Mouse (Mus musculus) forebrain, embryonic 14.5 days (tissue): Measurements from ENCODE around the gene Cmtm8. TPM values are rescaled to one million over a fixed set of nuclear protein-coding genes. Genes with fewer than 3 reads are reported as not detected.
A peak's percentile ranks its signal among the peaks of the same experiment; 100 is the strongest.

Experiments
- ATAC-seq: fragments of 200-750 bp; cut with Nextera tagmentation; 2 replicates; pipeline ENCODE4 v1.8.0; 2017; ENCODE audit warnings: mild to moderate bottlenecking, moderate library complexity
- DNase-seq: peaks from one replicate; pipeline ENCODE4 v3.0.0-alpha.2; 2015; ENCODE audit warnings: low spot score
- H3K27ac ChIP-seq: fragments of 300-500 bp; sonication (generic); 2 replicates; pipeline ENCODE4 v1.5.1; 2014; ENCODE audit warnings: low read depth, mild to moderate bottlenecking, control low read depth, low read length, moderate library complexity
- H3K27me3 ChIP-seq: fragments of 300-500 bp; sonication (generic); replicated peaks from 2 replicates; pipeline ENCODE4 v1.6.1; 2014; ENCODE audit warnings: low read length, control low read depth, mixed read lengths; ENCODE audit not compliant: control insufficient read depth, insufficient read depth
- H3K36me3 ChIP-seq: fragments of 300-500 bp; sonication (generic); 2 replicates; pipeline ENCODE4 v1.6.1; 2014; ENCODE audit warnings: low read length, control low read depth; ENCODE audit not compliant: control insufficient read depth, insufficient read depth
- H3K4me1 ChIP-seq: fragments of 300-500 bp; sonication (generic); 2 replicates; pipeline ENCODE4 v1.6.1; 2014; ENCODE audit warnings: antibody characterized with exemption, low read length, control low read depth; ENCODE audit not compliant: control insufficient read depth, insufficient read depth
- H3K4me2 ChIP-seq: fragments of 300-500 bp; sonication (generic); 2 replicates; pipeline ENCODE4 v1.6.1; 2014; ENCODE audit warnings: mild to moderate bottlenecking, control low read depth, low read length
- H3K4me3 ChIP-seq: fragments of 300-500 bp; sonication (generic); 2 replicates; pipeline ENCODE4 v1.5.1; 2014; ENCODE audit warnings: low read depth, low read length, control low read depth
- H3K9ac ChIP-seq: fragments of 300-500 bp; sonication (generic); 2 replicates; pipeline ENCODE4 v1.6.1; 2014; ENCODE audit warnings: mild to moderate bottlenecking, low read length, control low read depth, moderate library complexity
- H3K9me3 ChIP-seq: fragments of 300-500 bp; sonication (generic); replicated peaks from 2 replicates; pipeline ENCODE4 v1.6.1; 2016; ENCODE audit warnings: low read length, control low read depth, mixed read lengths; ENCODE audit not compliant: control insufficient read depth
- WGBS: fragments of 180-500 bp; shearing (Covaris S2); extraction: QIAGEN DNeasy Blood & Tissue Kit; methylation state at CpG from one replicate; pipeline ENCODE4 v1.1.7; 2014; 5-methylcytosine and 5-hydroxymethylcytosine counted together
- polyA plus RNA-seq: library from polyadenylated mRNA; unstranded; fragments of >200 nt; fragmentation: Nextera tagmentation; extraction: Ambion mirVana; gene quantifications from 2 replicates; pipeline ENCODE4 v1.2.1, GENCODE M21; 2014

The Cmtm8 gene
- polyA plus RNA-seq, 1 experiment from 2014 or later, result 8.7 TPM

GRCm38 (mm10) chr9:114775272-114775671 lies 68.7 kb downstream of the Cmtm8 start:
- Histone ChIP-seq H3K4me3 (no peak overlapping the region), H3K9ac (no peak overlapping the region), H3K27ac (no peak overlapping the region), H3K4me2 (no peak overlapping the region), H3K27me3 (no peaks in the 10 kb centered on the region), H3K4me1 (peaks cover 3% of the 10 kb centered on the region; the same call in 1 of the 2 replicates), H3K9me3 (no peaks in the 10 kb centered on the region), H3K36me3 (no peaks in the 10 kb centered on the region)
- WGBS, result 70% methylated on average over 4 of the region's 4 CpGs
- DNase-seq (no peak), ATAC-seq (peak; percentile 23; the same call in 1 of the 2 replicates)

- H3K9ac ChIP-seq, result no peak overlapping the region
- H3K4me2 ChIP-seq, result no peak overlapping the region
- no peaks in the 10 kb centered on the region for H3K9me3 ChIP-seq
- DNase-seq (no peak), ATAC-seq (no peak)
- H3K36me3 ChIP-seq, result no peaks in the 10 kb centered on the region
- H3K27ac ChIP-seq, result no peak overlapping the region
- no peak overlapping the region for H3K4me3 ChIP-seq
- WGBS, result 78% methylated on average over 6 of the region's 6 CpGs
- no peaks in the 10 kb centered on the region for H3K27me3 ChIP-seq
- no peaks in the 10 kb centered on the region for H3K4me1 ChIP-seq
Observed at GRCm38 (mm10) chr9:114774629-114775028, 69.3 kb downstream of the Cmtm8 start.

- H3K27me3 ChIP-seq, result no peaks in the 10 kb centered on the region
- DNase-seq, result no peak
- ATAC-seq, result no peak
- no peak overlapping the region for H3K4me2 ChIP-seq
- no peak overlapping the region for H3K4me3 ChIP-seq
- no peaks in the 10 kb centered on the region for H3K36me3 ChIP-seq
- no peak overlapping the region for H3K27ac ChIP-seq
- H3K4me1 ChIP-seq, result peaks cover 6% of the 10 kb centered on the region
- WGBS, result 88% methylated on average over 7 of the region's 7 CpGs
- H3K9me3 ChIP-seq, result no peaks in the 10 kb centered on the region
- no peak overlapping the region for H3K9ac ChIP-seq
Observed at GRCm38 (mm10) chr9:114771565-114771964, 72.4 kb downstream of the Cmtm8 start.

- DNase-seq (no peak), ATAC-seq (no peak)
- no peak overlapping the region for H3K9ac ChIP-seq
- no peak overlapping the region for H3K4me2 ChIP-seq
- H3K9me3 ChIP-seq, result no peaks in the 10 kb centered on the region
- WGBS, result 91% methylated on average over 4 of the region's 4 CpGs
- H3K4me1 ChIP-seq, result peaks cover 7% of the 10 kb centered on the region
- H3K27me3 ChIP-seq, result no peaks in the 10 kb centered on the region
- H3K4me3 ChIP-seq, result no peak overlapping the region
- H3K36me3 ChIP-seq, result no peaks in the 10 kb centered on the region
- H3K27ac ChIP-seq, result no peak overlapping the region
Observed at GRCm38 (mm10) chr9:114770224-114770623, 73.7 kb downstream of the Cmtm8 start.

- Histone ChIP-seq H3K9me3 (no peaks in the 10 kb centered on the region), H3K27ac (no peak overlapping the region), H3K4me3 (no peak overlapping the region), H3K27me3 (no peaks in the 10 kb centered on the region), H3K4me2 (no peak overlapping the region), H3K4me1 (peaks cover 7% of the 10 kb centered on the region), H3K9ac (no peak overlapping the region), H3K36me3 (no peaks in the 10 kb centered on the region)
- 62% methylated on average over 10 of the region's 10 CpGs for WGBS
- DNase-seq (no peak), ATAC-seq (no peak)
Observed at GRCm38 (mm10) chr9:114768066-114768465, 75.9 kb downstream of the Cmtm8 start.

- Histone ChIP-seq H3K9me3 (no peaks in the 10 kb centered on the region), H3K9ac (no peak overlapping the region), H3K4me3 (no peak overlapping the region), H3K27me3 (no peaks in the 10 kb centered on the region), H3K27ac (no peak overlapping the region; the same call in 1 of the 2 replicates), H3K4me2 (no peak overlapping the region), H3K36me3 (no peaks in the 10 kb centered on the region), H3K4me1 (peaks cover 7% of the 10 kb centered on the region)
- ATAC-seq (no peak), DNase-seq (no peak)
- 80% methylated on average over 2 of the region's 2 CpGs for WGBS
Observed at GRCm38 (mm10) chr9:114767507-114767906, 76.4 kb downstream of the Cmtm8 start.

- Histone ChIP-seq H3K4me1 (peaks cover 7% of the 10 kb centered on the region), H3K4me3 (no peak overlapping the region), H3K9me3 (no peaks in the 10 kb centered on the region), H3K36me3 (no peaks in the 10 kb centered on the region), H3K27ac (peak overlapping the region; percentile 33; the same call in 1 of the 2 replicates), H3K27me3 (no peaks in the 10 kb centered on the region), H3K4me2 (no peak overlapping the region), H3K9ac (no peak overlapping the region; the same call in 1 of the 2 replicates)
- ATAC-seq (peak; percentile 84), DNase-seq (peak; percentile 89)
- WGBS, result 28% methylated on average over 13 of the region's 13 CpGs
Observed at GRCm38 (mm10) chr9:114767030-114767429, 76.9 kb downstream of the Cmtm8 start.

- 56% methylated on average over 13 of the region's 13 CpGs for WGBS
Observed at GRCm38 (mm10) chr9:114763341-114763740, 80.6 kb downstream of the Cmtm8 start.

GRCm38 (mm10) chr9:114761848-114762247 lies 82.1 kb downstream of the Cmtm8 start:
- Histone ChIP-seq H3K9me3 (no peaks in the 10 kb centered on the region), H3K36me3 (no peaks in the 10 kb centered on the region), H3K27ac (no peak overlapping the region), H3K4me3 (no peak overlapping the region), H3K27me3 (no peaks in the 10 kb centered on the region), H3K9ac (no peak overlapping the region), H3K4me1 (peaks cover 7% of the 10 kb centered on the region), H3K4me2 (no peak overlapping the region)
- 74% methylated on average over 11 of the region's 11 CpGs for WGBS
- no peak for DNase-seq
- no peak for ATAC-seq

More at GRCm38 (mm10) chr9:114763341-114763740, 80.6 kb downstream of the Cmtm8 start:
- Histone ChIP-seq H3K27me3 (no peaks in the 10 kb centered on the region), H3K4me1 (peaks cover 10% of the 10 kb centered on the region), H3K9me3 (no peaks in the 10 kb centered on the region), H3K27ac (no peak overlapping the region), H3K4me3 (no peak overlapping the region), H3K9ac (no peak overlapping the region), H3K4me2 (no peak overlapping the region), H3K36me3 (no peaks in the 10 kb centered on the region)
- no peak for ATAC-seq
- peak; percentile 56 for DNase-seq
